Mouse (Mus musculus) CD8-positive naive resting alpha-beta T cell, adult 2 months (primary cell): Measurements from ENCODE around the gene Mex3b.

Experiments used
- DNase-seq, 2 experiments: peaks; one replicate each; pipeline ENCODE4 v3.0.0; 2022; ENCODE audit warnings: low read depth in 2 of 2, low spot score in 2 of 2

The Mex3b gene

DNA sequence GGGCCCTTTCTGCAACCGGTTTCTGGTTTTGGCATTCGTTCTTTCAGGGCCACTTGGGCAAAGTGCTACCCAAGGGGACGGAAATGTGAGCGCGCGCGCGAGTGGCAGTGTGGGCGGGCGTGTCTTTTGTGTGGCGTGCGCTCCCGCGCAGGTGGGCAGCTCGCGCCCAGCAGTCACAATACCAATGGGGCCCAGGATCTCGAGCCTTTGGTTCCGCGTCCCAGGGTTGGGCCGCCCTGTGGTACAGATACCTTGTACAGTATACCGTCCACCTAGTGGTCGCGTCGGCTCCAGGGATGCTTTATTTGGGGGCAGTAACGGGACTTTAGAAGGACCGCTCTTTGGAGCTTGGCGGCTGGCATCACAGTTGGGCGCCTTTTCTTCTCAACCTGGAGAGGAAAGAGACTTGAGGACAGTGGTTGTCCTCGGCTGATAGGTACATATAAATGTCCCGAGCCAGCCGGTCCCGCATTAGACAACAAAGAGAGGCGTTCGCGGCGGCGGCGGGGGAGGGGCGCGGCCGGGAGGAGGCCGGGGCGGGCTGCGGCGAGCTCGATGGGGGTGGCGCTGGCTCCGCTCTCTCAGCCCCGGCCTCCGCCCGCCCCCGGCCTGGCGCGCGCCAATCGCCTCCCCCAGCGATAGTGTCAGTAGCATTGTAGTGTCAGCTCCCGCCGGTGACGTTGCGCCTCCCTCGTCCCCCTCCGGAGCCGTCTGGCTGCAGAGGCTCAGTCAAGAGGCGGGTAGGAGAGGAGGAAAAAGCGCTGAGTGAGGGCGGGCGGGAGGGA, 455 bp upstream of the Mex3b start:
- DNase-seq, result peak; percentile 88 to 94

DNA sequence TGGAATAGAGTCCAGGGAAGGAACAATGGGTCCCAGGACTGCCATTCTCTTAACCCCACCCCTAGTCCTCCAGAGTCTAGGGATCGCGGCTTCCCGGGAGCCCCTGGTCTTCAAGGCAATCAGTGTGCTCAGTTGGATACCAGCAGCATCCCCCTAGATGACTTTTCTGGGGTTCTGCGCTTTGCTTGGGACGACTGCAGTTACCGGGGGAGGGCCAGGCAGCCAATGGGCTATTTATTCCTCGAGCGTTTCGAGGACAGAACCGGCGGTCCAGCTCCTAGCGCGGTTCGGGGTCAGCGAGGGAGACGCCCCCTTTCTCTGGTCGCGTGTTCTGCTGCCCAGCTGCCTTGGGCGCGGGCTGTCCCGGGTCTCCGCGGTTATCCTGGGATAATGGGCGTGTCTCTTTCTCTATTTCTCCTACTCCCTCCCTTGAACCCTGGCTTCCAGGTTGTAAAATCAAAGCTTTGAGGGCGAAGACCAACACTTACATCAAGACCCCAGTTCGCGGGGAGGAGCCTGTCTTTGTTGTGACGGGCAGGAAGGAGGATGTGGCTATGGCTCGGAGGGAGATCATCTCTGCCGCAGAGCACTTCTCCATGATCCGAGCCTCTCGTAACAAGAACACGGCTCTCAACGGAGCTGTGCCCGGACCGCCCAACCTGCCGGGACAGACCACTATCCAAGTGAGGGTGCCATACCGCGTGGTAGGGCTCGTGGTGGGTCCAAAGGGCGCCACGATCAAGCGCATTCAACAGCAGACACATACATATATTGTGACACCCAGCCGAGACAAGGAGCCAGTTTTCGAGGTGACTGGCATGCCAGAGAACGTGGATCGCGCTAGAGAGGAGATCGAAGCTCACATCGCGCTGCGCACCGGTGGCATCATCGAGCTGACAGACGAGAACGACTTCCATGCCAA, 1.4 kb downstream of the Mex3b start:
- peak; percentile 41 to 46 for DNase-seq

DNA sequence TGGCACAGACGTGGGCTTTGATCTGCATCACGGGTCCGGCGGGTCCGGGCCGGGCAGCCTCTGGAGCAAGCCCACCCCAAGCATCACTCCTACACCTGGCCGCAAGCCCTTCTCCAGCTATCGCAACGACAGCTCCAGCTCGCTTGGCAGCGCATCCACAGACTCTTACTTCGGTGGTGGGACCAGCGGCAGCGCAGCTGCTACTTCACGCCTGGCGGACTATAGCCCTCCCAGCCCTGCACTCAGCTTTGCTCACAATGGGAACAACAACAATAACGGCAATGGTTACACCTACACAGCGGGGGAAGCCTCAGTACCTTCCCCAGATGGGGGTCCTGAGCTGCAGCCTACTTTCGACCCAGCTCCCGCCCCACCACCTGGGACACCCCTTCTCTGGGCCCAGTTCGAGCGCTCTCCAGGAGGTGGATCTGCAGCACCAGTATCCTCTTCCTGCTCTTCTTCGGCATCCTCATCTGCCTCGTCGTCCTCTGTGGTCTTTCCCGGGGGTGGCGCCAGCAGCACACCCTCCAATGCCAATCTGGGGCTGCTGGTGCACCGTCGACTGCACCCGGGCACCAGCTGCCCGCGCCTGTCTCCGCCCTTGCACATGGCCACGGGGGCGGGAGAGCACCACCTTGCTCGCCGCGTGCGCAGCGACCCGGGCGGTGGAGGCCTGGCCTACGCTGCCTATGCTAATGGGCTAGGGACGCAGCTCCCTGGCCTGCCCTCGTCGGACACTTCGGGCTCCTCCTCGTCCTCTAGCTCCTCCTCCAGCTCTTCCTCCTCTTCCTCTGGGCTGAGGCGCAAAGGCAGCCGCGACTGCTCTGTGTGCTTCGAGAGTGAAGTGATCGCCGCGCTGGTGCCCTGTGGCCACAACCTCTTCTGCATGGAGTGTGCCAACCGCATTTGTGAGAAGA, 2.4 kb downstream of the Mex3b start:
- peak in 1 of 2 experiments; percentile 3 for DNase-seq

DNA sequence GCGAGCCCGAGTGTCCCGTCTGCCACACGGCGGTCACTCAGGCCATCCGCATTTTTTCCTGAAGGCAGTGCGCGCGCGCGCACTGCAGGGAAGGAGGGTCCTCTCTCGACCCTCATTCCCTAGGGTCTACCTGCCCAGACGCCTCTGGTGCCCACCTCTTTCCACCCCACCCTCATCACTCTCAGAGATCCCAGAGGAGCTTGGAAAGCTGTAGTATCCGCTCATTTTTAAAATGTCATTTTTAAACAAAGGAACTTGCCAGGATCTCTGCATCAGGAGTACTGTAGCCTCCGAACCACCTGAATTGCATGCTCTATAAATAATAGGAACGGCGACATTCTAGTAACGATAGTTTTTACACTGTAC, 3.0 kb downstream of the Mex3b start:
- DNase-seq, result no peak

DNA sequence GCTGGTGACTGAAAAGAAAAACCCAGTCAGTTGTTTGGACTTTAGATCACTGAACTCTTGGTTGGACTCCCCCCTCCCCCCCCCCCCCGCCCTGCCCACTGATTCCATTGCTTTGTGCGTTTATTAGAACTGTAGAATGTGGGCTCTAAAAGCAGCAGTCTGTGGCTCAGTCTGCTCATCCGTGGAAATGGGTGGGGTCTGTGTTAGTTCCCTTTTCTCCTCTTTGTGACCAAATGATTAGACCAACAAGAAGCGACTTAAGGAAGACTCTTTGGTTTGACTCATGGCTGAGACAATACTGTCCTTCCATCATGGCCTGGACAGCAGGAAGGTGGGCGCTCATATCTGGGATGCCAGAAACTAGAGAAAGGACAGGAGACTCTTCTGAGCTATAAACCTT, 9.4 kb downstream of the Mex3b start:
- no peak for DNase-seq

DNA sequence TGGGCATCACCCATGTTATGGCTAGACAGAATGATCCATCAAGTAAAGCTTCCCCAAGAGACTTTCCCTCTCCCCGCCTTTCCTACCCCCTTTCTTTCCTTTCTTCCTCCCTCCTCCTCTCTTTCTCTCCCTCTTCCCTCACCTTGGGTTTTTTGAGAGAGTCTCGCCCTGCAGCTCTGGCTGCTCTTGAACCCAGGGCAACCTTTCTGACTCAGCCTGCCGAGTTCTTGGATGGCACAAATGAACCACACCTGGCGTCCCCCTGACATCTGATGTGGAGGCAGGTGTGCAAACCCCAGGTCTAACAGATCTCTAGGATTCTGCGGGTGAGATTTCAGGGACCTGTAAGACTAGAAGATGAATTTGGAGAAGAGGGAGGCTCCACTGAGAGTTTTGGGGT, 12.9 kb downstream of the Mex3b start:
- DNase-seq, result no peak

DNA sequence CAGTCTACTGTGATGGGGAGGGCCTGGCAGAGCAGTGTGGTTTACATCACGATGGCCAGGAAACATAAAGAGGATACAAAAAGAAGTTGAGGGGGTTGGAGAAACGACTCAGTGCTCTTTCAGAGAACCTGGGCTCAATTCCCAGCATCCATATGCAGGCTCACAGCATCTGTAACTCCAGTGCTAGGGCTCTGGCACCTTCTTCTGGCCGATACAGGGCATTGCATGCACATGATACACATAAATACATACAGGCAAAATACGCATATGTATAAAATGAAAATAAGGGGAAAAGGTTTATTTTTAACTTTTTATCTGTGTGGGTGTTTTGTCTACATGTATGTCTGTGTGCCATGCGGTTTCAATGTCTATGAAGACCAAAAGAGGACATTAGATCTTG, 13.6 kb downstream of the Mex3b start:
- DNase-seq, result no peak

DNA sequence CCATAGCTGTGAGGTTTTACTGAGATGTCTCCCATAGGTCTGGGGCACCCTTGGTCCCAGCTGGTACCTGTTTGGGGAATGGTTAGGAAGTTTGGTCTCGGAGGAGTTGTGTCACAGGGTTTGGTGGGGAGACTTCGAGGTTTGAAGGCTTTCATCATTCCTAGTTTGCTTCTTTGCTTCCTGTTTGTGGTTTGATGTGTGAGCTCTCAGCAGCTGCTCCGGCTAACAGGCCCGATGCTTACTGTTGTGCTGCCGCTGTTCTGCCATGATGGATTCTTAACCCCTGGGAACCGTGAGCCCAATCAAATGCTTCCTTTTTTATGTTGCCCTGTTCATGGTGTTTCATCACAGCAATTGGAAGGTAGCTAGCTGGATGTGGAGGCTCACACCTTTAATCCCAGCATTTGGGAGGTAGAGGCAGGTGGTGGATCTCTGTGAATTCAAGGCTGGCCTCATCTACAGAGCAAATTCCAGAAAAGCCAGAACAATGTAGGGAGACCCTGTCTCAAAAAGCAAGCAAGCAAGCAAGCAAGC, 23.3 kb downstream of the Mex3b start:
- no peak for DNase-seq

DNA sequence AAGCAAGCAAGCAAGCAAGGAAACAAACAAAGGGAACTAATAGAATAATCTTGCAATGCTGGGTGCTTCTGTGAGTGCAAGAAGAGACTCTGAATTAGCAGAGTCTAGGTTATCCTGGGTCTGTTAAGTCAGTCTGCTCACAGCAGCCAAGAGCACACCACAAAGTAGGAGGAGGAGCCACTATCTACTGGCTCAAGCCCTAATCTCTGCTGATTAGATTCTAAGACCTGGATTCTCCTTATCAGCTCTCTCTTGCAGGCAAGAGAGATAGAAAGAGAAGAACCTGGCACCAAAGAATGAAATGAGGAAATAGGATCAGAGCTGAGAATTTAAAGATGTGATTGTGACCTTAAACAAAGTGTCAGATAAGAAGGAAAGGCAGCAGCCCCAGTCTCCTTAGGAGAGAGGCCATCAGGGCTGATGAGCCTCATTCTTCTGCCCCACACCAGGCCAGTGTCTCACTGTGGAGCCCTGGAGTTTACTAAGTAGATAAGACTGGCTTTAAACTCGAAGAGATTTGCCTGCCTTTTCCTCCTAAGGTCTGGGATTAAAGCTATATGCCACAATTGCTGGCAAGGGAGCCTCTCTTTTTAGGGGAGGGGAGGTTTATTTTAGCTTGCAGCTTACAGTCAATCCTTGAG, 23.9 kb downstream of the Mex3b start:
- no peak for DNase-seq

DNA sequence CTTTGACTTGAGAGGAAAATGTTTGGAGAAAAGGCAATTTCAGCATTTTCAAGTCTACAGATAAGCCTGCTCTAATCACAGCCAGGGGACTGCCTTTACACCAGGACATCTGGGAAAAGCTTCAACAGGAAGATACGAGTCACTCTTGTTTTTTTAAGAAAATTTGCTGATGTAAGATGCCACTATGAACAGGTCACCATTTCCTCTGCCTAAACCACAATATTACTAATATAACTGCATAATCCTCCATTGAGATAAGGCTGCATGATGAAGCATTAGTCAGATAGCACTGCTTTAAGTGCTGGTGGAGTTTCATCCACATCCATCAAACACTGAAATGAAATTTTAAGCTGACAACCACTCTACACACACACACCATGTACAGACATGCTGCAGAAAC, 27.2 kb downstream of the Mex3b start:
- no peak for DNase-seq

DNA sequence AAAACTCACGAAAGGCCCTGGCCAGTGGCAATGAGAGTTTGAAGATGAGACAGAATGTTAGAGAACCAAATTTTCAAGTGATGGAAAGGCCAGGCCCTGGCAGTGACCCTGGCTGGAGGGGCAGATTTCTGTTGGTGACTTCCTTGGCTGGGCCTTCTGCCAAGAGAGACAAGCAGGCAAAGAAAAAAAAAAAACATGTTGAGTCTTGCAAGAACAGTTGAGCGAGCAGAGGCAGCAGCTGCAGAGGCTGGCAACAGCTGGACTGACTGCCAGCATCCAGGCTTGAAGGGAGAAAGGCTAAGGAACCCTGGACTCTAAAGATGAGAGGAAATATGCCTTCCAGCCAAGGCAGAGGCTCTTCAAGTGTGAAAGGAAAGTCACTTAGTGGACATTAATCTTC, 28.5 kb downstream of the Mex3b start:
- DNase-seq, result no peak

DNA sequence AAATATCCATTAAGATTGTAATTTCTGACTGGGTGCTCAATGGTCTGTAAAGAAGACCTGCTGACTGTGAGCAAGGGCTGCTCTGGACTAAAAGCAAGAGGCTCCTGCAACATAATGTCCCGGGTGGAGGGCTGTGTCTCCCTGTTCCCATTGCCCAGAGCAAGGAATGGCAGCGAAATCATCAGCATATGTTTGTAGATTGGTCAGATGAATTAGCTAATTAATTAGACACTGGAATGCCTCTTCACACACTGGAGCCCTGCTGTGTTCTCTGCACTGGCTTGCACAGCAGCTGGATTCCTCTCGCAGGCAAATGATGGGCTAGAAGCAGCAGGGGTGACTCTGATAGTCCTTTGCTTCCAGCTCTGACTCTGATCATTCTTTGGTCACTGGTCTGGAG, 29.6 kb downstream of the Mex3b start:
- no peak for DNase-seq

DNA sequence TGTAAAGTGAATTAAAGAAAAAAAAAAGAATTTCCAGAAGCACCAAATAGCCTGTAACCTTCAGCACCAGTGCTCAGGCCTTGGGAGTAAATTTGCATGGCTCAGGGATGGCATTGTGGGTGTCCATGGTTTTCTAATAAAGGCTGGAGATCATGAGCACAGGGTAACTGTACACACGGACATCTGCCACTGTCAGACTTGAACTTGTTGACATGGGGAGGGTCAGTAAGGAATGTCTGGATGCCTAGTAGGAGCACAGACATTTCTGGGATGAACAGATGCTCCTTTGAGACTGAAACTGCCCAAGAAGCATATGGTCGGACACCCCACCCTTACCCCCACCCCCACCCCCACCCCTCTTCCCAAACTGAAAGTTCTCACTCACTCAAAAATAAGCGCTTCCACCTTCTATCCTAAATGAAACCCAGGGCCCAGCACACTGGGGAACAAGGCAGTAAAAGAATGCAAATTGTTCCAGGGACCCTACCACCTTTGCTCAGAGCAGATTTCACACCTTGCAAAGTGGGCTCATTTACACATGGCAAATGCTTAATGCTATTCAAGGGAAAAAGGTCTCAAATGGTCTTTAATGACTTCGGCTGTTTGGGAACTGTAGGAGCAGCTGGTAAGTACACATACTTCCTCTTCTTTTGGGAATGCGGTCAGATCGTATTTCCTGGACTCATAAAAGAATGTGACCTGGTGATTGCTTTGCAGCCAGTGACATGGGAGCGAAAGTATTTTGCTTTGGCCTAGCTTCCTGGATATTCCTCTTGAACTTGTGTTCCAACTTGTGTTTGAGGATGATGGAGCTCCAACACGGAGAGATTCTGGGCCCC, 32.5 kb downstream of the Mex3b start:
- no peak for DNase-seq

DNA sequence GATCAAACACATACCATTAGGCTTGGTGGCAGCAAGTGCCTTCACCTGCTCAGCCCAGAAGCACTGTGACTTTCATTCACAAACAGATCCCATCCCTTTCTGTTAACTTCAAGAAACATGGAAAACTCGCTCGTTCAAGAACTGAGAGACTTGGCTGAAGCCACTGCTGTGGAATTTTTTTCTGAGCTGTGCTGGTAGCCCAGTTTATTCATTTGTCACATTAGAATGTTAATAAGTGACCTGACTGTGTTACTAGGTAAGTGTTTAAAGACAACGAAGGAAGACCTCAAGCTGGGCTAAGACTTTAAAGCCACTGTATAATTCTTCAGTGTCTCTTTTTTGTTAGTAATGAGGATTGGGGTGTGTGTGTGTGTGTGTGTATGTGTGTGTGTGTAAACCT, 35.9 kb downstream of the Mex3b start:
- no peak for DNase-seq

DNA sequence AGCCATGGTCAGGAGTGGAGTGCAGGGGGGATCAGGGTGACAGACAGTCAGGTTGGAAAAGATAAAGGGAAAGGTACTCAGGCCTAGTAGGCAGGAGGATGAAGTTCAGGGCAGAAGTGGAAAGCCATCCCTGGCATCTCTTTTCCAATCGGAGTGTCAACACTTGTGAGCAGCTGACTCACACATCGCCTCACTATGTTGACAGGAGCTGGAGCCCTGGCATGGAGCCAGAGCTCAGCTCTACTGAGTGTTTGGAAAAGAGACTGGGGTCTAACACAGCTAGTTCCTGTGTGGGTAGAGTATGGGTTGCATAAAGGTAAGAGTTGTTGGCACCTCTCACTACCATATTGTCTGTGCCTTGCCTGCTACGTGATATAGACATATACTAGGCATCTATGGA, 38.4 kb downstream of the Mex3b start:
- DNase-seq, result no peak

DNA sequence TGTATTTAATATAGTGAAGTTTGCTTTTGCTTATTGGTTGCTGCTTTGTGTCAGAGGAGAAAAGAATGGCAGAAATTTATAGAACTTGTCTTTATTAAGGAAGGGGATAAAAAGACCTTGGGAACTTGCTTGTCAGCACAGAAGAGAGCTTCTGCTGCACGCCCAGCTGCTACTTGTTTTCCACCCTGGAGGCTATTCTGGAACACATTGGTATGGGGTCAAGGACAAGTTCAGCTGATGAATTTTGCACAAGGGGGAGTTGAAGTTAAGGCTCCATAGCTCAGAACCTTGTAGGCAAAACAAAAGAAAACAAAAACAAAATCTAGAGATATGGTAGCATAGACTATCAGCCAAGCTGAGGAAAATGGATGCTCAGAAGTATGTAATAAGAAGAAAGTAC, 39.9 kb downstream of the Mex3b start:
- DNase-seq, result no peak

DNA sequence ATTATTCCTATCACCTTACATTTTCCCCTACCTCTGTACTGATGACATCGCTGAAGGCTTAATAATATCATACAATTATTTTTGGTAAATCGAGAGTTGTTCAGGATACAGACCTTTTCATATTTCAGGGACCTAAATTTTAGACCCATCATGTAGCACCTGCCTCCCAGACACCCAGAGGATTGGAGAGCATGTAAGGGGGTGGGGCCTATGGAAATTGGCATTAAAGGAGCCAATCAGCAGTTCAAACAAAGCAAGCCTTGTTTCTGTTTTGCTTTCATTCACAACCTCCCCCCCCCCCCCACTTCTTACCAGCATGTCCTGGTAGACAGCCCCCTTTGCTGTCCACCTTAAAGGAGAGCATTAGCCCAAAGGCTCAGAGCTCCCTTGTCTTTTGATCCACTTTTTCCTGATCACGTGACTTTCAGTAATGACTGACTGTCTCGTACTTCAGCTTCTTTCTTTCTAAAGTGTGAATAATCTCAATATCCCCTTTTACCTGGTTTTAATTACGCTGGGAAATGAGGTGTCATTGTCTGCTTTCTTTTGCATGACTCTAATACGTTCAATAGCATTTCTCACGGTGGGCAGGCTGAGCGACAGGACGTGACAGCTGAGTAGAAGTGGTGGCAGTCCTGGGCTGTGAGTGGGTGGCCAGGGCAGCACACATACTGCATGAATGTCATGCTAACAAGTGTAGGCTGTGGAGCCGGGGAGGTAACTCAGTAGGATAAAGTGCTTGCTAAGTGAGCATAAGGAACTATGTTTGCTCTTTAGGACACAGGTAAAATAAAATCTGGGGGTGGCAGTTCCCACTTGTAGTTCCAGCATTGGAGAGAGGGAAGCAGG, 43.6 kb downstream of the Mex3b start:
- no peak for DNase-seq

DNA sequence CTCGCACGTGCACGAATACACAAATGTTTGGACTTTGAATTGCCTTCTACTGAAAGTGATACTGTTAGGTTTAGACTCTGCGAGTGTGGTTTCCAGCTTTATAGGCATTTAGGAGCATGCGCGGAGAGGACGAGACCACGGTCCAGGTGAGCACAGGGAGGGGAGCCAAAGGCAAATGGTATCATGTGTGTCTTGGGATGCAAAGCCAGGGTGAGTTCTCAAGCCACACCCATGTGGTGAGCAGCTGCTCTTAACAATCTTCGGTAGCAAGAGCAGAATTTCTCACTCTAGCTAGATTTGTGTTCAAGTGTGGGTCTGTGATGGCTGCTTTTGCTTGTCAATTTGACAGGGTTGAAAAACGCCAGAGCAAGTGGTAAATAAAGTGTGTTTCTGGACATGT, 44.4 kb downstream of the Mex3b start:
- DNase-seq, result no peak

DNA sequence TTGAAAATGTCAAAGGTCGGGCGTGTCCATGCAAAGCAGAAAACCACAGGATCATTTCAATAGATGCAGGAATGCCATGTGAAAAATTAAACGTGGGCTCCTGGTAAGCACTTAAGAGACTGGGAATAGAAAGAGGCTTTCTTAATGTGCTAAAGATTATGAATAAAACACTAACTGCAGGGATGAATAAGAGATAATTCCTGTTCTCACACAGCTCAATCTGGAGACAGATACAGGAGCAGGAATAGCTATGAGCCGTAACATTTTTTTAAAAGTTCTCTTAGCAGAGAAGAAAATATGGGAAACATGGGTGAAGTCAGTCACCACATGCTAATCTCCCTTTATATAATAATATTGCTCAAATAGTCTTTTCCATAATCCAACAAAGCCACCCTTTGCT, 47.2 kb downstream of the Mex3b start:
- DNase-seq, result no peak
